Mouse (Mus musculus) E14TG2a.4 (cell line): Measurements from ENCODE around the gene Actn2.

Experiments
- CTCF ChIP-seq: conservative IDR thresholded peaks from 2 replicates; pipeline ENCODE4 v1.5.1; 2014; ENCODE audit warnings: low read length
- NANOG ChIP-seq: IDR thresholded peaks from 2 replicates; pipeline ENCODE4 v1.6.1; 2014; ENCODE audit warnings: borderline replicate concordance, low read length, mixed read lengths
- POU5F1 ChIP-seq: IDR thresholded peaks from 2 replicates; pipeline ENCODE4 v1.6.1; 2014; ENCODE audit warnings: low read length, borderline replicate concordance

- no peak for TF ChIP-seq CTCF
- no peak for TF ChIP-seq POU5F1
- no peak for TF ChIP-seq NANOG
These were observed 66.3 kb downstream of the Actn2 start for GRCm38 (mm10) chr13:12274220-12274619.
